Mouse (Mus musculus) MEL (cell line): Measurements from ENCODE around the gene Brms1. TPM values are rescaled to one million over a fixed set of nuclear protein-coding genes. Genes with fewer than 3 reads are reported as not detected.
A peak's percentile ranks its signal among the peaks of the same experiment; 100 is the strongest.

ENCODE experiments used
- DNase-seq: peaks from one replicate; pipeline ENCODE4 v3.0.0; 2011; ENCODE audit warnings: low read depth, low spot score
- H3K27ac ChIP-seq: 2 replicates; pipeline ENCODE4 v1.5.1; 2012; ENCODE audit warnings: low read depth, mild to moderate bottlenecking, control low read depth, low read length, moderate library complexity; ENCODE audit not compliant: control insufficient read depth
- H3K27me3 ChIP-seq, 2 experiments: fragments of 150-350 bp in 1 of 2; sonication (generic) in 1 of 2; 2 replicates each; pipeline ENCODE4 v1.6.1; 2012; ENCODE audit warnings: low read length in 2 of 2, mild to moderate bottlenecking in 2 of 2, improper control_type of control experiment in 1 of 2, moderate library complexity in 1 of 2; ENCODE audit not compliant: insufficient read depth in 2 of 2, control insufficient read depth in 1 of 2
- H3K36me3 ChIP-seq, 2 experiments: 2 replicates each; pipeline ENCODE4 v1.6.1; 2012 to 2014; ENCODE audit warnings: low read length in 2 of 2, improper control_type of control experiment in 1 of 2, inconsistent platforms in 1 of 2, mild to moderate bottlenecking in 1 of 2; ENCODE audit not compliant: insufficient read depth in 2 of 2, control insufficient read depth in 1 of 2
- H3K4me1 ChIP-seq, 2 experiments: fragments of 150-350 bp in 1 of 2; sonication (generic) in 1 of 2; 2 replicates each; pipeline ENCODE4 v1.6.1; 2012; ENCODE audit warnings: low read length in 2 of 2, improper control_type of control experiment in 1 of 2, mild to moderate bottlenecking in 1 of 2; ENCODE audit not compliant: insufficient read depth in 2 of 2, control insufficient read depth in 1 of 2
- H3K4me3 ChIP-seq, 2 experiments: fragments of 150-350 bp in 1 of 2; sonication (generic) in 1 of 2; 2 replicates each; pipeline ENCODE4 v1.5.1; 2012; ENCODE audit warnings: low read depth in 2 of 2, low read length in 2 of 2, mild to moderate bottlenecking in 2 of 2, moderate library complexity in 2 of 2, control low read depth in 1 of 2, improper control_type of control experiment in 1 of 2; ENCODE audit not compliant: control insufficient read depth in 1 of 2, insufficient read depth in 1 of 2
- H3K79me2 ChIP-seq: 2 replicates; pipeline ENCODE4 v1.6.1; 2012; ENCODE audit warnings: mild to moderate bottlenecking, low read length, moderate library complexity; ENCODE audit not compliant: control insufficient read depth, poor library complexity, insufficient read depth
- H3K9ac ChIP-seq: 2 replicates; pipeline ENCODE4 v1.6.1; 2012; ENCODE audit warnings: low read depth, mild to moderate bottlenecking, control low read depth, low read length, moderate library complexity; ENCODE audit not compliant: control insufficient read depth, poor library complexity, severe bottlenecking
- H3K9me3 ChIP-seq: fragments of 150-350 bp; sonication (generic); replicated peaks from 2 replicates; pipeline ENCODE4 v1.6.1; 2012; ENCODE audit warnings: mild to moderate bottlenecking, low read length, improper control_type of control experiment, moderate library complexity; ENCODE audit not compliant: insufficient read depth
- E2F4 ChIP-seq: IDR thresholded peaks from 2 replicates; pipeline ENCODE4 v1.6.1; 2011; ENCODE audit warnings: low read depth, low read length, improper control_type of control experiment, borderline replicate concordance
- ELF1 ChIP-seq: IDR thresholded peaks from 2 replicates; pipeline ENCODE4 v1.6.1; 2014; ENCODE audit warnings: low read depth, mild to moderate bottlenecking, inconsistent platforms, low read length, improper control_type of control experiment, moderate library complexity
- EP300 ChIP-seq, 2 experiments: IDR thresholded peaks; 2 replicates each; pipeline ENCODE4 v1.6.1; 2011; ENCODE audit warnings: improper control_type of control experiment in 2 of 2, low read length in 2 of 2, low read depth in 1 of 2, mild to moderate bottlenecking in 1 of 2
- ETS1 ChIP-seq: IDR thresholded peaks from 2 replicates; pipeline ENCODE4 v1.6.1; 2012; ENCODE audit warnings: low read depth, mild to moderate bottlenecking, inconsistent platforms, low read length, improper control_type of control experiment, moderate library complexity
- GABPA ChIP-seq: IDR thresholded peaks from 2 replicates; pipeline ENCODE4 v1.6.1; 2012; ENCODE audit warnings: low read depth, mild to moderate bottlenecking, inconsistent platforms, low read length, improper control_type of control experiment, moderate library complexity
- JUND ChIP-seq: IDR thresholded peaks from 2 replicates; pipeline ENCODE4 v1.6.1; 2011; ENCODE audit warnings: low read depth, mild to moderate bottlenecking, improper control_type of control experiment, low read length
- KAT2A ChIP-seq: conservative IDR thresholded peaks from 2 replicates; pipeline ENCODE4 v1.6.1; 2012; ENCODE audit warnings: low read depth, low read length, improper control_type of control experiment, inconsistent platforms
- MAFK ChIP-seq: IDR thresholded peaks from 2 replicates; pipeline ENCODE4 v1.6.1; 2011; ENCODE audit warnings: low read depth, mild to moderate bottlenecking, low read length, improper control_type of control experiment, borderline replicate concordance
- MAX ChIP-seq: IDR thresholded peaks from 2 replicates; pipeline ENCODE4 v1.6.1; 2011; ENCODE audit warnings: low read length, improper control_type of control experiment
- MEF2A ChIP-seq: IDR thresholded peaks from 2 replicates; pipeline ENCODE4 v1.6.1; 2014; ENCODE audit warnings: low read depth, mild to moderate bottlenecking, inconsistent platforms, low read length, improper control_type of control experiment; ENCODE audit not compliant: poor library complexity, insufficient replicate concordance, severe bottlenecking; ENCODE audit errors: extremely low read depth
- MXI1 ChIP-seq: IDR thresholded peaks from 2 replicates; pipeline ENCODE4 v1.6.1; 2011; ENCODE audit warnings: mild to moderate bottlenecking, low read depth, low read length, improper control_type of control experiment
- MYC ChIP-seq: IDR thresholded peaks from 2 replicates; pipeline ENCODE4 v1.6.1; 2011; ENCODE audit warnings: low read depth, mild to moderate bottlenecking, low read length, improper control_type of control experiment, moderate library complexity
- NRF1 ChIP-seq: IDR thresholded peaks from 2 replicates; pipeline ENCODE4 v1.6.1; 2014; ENCODE audit warnings: low read depth, mild to moderate bottlenecking, inconsistent platforms, low read length, improper control_type of control experiment, moderate library complexity; ENCODE audit not compliant: poor library complexity, insufficient read depth, severe bottlenecking
- POLR2A ChIP-seq, 2 experiments: IDR thresholded peaks; 2 replicates each; pipeline ENCODE4 v1.6.1; 2011 to 2012; ENCODE audit warnings: low read length in 2 of 2, mild to moderate bottlenecking in 2 of 2, control low read depth in 1 of 2, improper control_type of control experiment in 1 of 2, low read depth in 1 of 2, moderate library complexity in 1 of 2; ENCODE audit not compliant: control insufficient read depth in 1 of 2, insufficient read depth in 1 of 2, poor library complexity in 1 of 2
- POLR2AphosphoS5 ChIP-seq: IDR thresholded peaks from 2 replicates; pipeline ENCODE4 v1.6.1; 2012; ENCODE audit warnings: low read depth, borderline replicate concordance, mild to moderate bottlenecking, inconsistent platforms, low read length, moderate library complexity, mixed read lengths
- SIN3A ChIP-seq: IDR thresholded peaks from 2 replicates; pipeline ENCODE4 v1.6.1; 2012; ENCODE audit warnings: low read length, improper control_type of control experiment, inconsistent platforms
- TAL1 ChIP-seq: IDR thresholded peaks from 2 replicates; pipeline ENCODE4 v1.6.1; 2012; ENCODE audit warnings: mild to moderate bottlenecking, inconsistent platforms, low read length, moderate library complexity, mixed read lengths
- TBP ChIP-seq: IDR thresholded peaks from 2 replicates; pipeline ENCODE4 v1.8.0; 2011; ENCODE audit warnings: low read depth, low read length, improper control_type of control experiment
- UBTF ChIP-seq: IDR thresholded peaks from 2 replicates; pipeline ENCODE4 v1.6.1; 2012; ENCODE audit warnings: low read depth, mild to moderate bottlenecking, inconsistent platforms, low read length, improper control_type of control experiment, moderate library complexity, borderline replicate concordance; ENCODE audit not compliant: insufficient read depth
- USF2 ChIP-seq, 2 experiments: IDR thresholded peaks; 2 replicates each; pipeline ENCODE4 v1.6.1; 2011 to 2012; ENCODE audit warnings: improper control_type of control experiment in 2 of 2, low read length in 2 of 2, borderline replicate concordance in 1 of 2, inconsistent platforms in 1 of 2, low read depth in 1 of 2, mild to moderate bottlenecking in 1 of 2; ENCODE audit not compliant: insufficient read depth in 1 of 2
- ZKSCAN1 ChIP-seq: IDR thresholded peaks from 2 replicates; pipeline ENCODE4 v1.6.1; 2012; ENCODE audit warnings: low read depth, mild to moderate bottlenecking, inconsistent platforms, low read length, improper control_type of control experiment, moderate library complexity
- ZMIZ1 ChIP-seq: IDR thresholded peaks from 2 replicates; pipeline ENCODE4 v1.6.1; 2012; ENCODE audit warnings: low read depth, mild to moderate bottlenecking, inconsistent platforms, low read length, improper control_type of control experiment, moderate library complexity
- ZNF384 ChIP-seq: IDR thresholded peaks from 2 replicates; pipeline ENCODE4 v1.6.1; 2012; ENCODE audit warnings: low read depth, mild to moderate bottlenecking, inconsistent platforms, low read length, improper control_type of control experiment
- polyA plus RNA-seq, 2 experiments: library from polyadenylated mRNA; stranded (reverse) in 1 of 2; unstranded in 1 of 2; fragments of >175 nt in 1 of 2; fragments of >200 nt in 1 of 2; gene quantifications; 2 replicates each; pipeline versions ENCODE4 v1.2.1 to v1.2.4; 2012; ENCODE audit warnings: low replicate concordance in 2 of 2, low read depth in 1 of 2; ENCODE audit not compliant: insufficient read length in 2 of 2, insufficient read depth in 1 of 2, missing spikeins in 1 of 2
- total RNA-seq: library from RNA; depleted of rRNA; stranded (reverse); fragments of 300-350 nt; gene quantifications from 2 replicates; pipeline ENCODE4 v1.2.3, GENCODE M21; 2012

The Brms1 gene
- total and polyA plus RNA-seq, 3 experiments = 29.6 to 78.6 TPM; not detected in 1

DNA sequence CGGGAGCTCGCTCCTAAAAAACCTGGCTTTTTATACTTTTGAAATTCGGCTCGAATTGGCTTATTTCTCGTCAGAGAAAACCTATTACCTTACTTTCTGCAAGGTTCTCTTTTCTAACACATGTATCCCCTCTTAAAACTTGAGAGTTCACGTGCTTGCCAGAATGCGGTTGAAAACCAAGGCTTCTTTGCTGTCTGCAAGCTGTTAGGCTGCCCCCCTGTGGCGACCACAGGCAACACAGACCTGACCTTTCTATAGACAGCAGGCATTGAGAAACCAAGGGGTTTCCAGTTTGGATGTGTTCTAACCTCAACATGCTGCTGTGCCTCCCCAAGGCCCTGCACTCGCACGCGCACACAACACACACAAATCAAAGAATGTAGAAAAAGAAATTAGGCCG lies 24.4 kb upstream of the Brms1 start (continued):
- TF ChIP-seq SIN3A (peak; percentile 45; the same call in 1 of the 2 replicates), TAL1 (no peak), MAFK (no peak), ELF1 (no peak), TBP (no peak), E2F4 (no peak), USF2 (IDR thresholded peaks at IDR 0.05; ENCODE audit: borderline replicate concordance in 1 of 2, insufficient read depth in 1 of 2, low read depth in 1 of 2, low read length in 2 of 2) (no peak), JUND (no peak), ZMIZ1 (no peak), MAX (no peak), POLR2A (IDR thresholded peaks at IDR 0.05; ENCODE audit: control insufficient read depth in 1 of 2, insufficient read depth in 1 of 2, low read depth in 1 of 2, low read length in 2 of 2, poor library complexity in 1 of 2) (no peak), UBTF (no peak), MXI1 (peak; percentile 74), NRF1 (no peak), EP300 (IDR thresholded peaks at IDR 0.05; ENCODE audit: low read depth in 1 of 2, low read length in 2 of 2) (no peak), GABPA (no peak), KAT2A (no peak), MYC (peak; percentile 75), MEF2A (no peak)

DNA sequence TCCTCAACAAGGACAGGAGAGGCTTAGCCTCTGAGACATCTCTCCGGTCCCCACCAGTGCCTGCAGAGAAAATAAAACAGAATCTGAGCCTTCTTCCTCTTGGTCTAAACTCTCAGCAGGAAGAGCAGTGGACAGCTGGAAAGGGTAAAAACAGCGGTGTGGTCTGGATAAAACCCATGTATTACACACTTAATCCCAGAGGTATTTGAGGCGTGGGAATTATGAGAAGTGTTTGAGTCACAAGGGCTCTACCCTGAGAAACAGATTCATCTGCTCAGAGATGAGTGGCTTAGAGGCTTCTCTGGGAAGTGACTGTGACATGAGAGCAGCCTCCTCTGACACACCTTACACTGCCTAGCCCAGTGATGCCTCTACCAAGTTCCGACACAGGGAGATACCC lies 23.5 kb upstream of the Brms1 start:
- H3K27me3 ChIP-seq = no peaks in the 10 kb centered on the region
- TF ChIP-seq TBP (no peak), POLR2AphosphoS5 (no peak), ETS1 (no peak), MEF2A (no peak), ZNF384 (no peak), USF2 (IDR thresholded peaks at IDR 0.05; ENCODE audit: borderline replicate concordance in 1 of 2, insufficient read depth in 1 of 2, low read depth in 1 of 2, low read length in 2 of 2) (no peak), JUND (no peak), ELF1 (no peak), ZMIZ1 (no peak), ZKSCAN1 (no peak)
- TF ChIP-seq, all 39 proteins: peak for 0
- Histone ChIP-seq H3K9me3 (no peaks in the 10 kb centered on the region), H3K36me3 (peaks cover 0 to 3% of the 10 kb centered on the region in 2 experiments; a peak in 1 of 4 replicates), H3K4me3 (no peak overlapping the region), H3K27ac (no peak overlapping the region), H3K4me1 (peaks cover 0 to 8% of the 10 kb centered on the region in 2 experiments; a peak in 2 of 4 replicates), H3K9ac (no peak overlapping the region), H3K79me2 (no peaks in the 10 kb centered on the region)
- DNase-seq = no peak
